Mouse (Mus musculus) spleen, adult 12 weeks (tissue): ENCODE results near the gene Ttc16.

Experiments used
- DNase-seq: peaks from one replicate; pipeline ENCODE4 v3.0.0; 2022; ENCODE audit warnings: low spot score

Ttc16 gene

DNA sequence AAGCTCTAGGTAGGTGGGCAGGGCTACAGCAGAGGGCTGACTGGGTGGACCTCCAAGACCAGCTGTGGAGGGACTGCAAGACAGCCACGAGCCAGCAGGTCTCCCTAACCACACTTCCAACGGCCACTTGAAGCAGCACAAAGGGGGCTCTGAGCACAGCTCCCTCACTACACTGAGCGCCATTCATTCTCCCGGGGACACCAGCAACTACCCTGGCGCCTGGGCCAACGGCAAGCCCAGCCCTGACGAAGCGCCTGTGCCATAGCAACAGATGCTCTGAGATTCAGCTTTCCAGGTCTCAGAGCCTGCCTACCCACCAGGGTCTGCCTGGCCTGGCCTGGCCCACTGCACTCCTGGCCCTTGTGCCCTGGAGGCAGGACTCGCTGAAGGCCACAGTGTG is 56.7 kb downstream of the Ttc16 start:
- no peak for DNase-seq

DNA sequence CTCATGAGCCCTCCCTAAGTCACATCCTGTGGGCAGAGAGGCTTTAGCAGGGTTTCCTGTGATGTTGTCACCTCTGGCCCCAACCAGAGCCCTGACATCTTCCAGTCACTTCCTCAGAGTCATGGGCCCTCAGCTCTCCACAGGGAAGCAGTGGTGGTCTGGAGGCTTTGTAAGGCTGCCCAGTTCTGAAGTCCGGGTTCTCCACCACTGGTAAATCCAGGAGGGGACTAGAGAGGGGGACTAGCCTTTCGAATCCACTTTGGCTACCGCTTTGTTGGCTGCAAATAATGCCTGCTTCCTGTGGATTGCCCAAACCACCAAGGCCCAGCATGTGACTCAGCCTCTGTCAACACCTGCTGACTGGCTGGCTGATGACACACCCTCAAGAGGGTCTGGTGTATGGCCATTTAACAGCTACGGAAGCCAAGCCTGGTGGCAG is 60.4 kb downstream of the Ttc16 start:
- DNase-seq: peak; percentile 39

DNA sequence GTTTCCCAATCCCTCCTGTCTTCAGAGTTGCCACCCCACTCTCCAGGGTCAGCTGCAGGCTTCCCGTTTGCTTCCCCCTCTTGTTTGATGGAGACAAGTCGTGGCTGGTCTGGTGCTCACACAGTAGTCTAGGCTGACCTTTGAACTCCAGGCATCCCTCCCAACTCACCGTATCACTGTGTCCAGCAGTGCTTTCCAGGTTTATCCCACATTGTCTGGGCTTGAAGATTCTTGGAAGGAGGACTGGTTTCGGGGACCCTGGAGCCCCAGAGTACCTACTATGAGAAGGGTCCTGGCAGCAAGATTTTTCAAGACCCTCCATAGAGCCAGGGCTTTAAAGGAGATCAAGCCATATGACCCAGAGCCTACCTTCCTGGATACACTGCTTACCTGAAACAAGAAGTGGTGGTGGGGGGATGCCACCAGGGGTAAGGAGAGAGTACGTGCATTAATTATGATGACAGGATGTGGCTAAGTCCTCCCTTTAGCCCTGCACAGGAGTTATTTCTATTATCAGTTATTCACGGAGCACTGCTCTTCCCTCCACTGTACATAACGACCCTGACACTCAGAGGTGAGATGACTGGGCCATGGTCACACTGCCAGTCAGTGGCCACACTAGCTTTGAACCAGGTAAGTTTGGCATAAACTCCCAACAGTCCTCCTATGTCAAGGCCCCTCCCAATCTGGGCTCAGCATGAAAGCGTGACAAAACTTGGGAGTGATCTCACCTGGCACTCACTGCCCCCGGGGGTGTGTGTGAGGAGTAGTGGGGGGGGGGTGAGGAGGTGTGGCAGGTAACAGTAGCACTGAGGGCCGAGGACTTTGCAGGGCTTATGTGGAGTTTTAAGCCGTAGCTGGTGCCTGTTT is 61.1 kb downstream of the Ttc16 start:
- DNase-seq: no peak

DNA sequence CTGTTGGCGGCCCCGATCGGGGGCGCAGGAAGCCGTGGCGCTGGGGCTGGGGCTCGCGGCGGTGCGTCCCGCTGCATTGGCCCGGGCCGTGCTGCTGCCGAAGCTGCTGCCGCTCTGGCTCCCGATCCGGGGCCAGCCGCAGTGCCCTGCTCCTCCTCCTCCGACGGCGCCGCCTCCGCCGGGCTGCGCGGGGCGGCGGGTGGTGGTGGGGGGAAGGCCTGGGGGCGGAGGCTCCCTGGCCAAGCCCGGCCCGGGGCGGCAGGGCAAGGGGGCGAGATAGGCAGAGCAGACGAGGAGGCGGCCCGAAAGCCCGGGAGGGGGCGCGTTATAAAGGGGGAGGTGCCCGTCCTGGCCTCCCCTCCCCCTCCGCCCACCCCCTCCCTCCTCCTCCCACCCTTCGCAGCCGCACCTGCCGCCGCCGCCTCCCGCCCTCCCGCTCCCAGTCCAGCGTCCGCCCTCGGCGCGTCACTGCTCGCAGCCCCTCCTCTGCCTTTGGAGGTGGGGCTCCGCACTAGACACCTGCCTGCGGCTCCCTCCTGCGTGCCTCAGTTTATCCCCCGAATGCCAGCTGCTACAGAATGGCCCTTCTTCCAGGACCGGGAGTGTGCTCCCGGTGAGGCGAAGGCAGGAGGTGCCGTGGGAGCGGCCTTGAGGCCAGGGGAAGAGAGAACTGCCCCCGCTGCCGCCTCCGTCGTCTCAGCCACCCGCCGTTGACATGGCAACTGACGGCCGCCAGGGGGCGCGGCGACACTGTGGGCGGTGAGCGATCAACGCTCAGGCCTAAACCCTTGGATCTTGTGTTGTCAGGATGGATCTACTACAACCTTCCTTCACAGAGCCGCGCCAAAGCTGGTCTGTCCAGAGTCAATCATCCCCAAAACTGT is 62.3 kb downstream of the Ttc16 start, which contains the start of gene Cdk9:
TSS of gene Cdk9 (minus strand) at position 143 of the 884 bp plus-strand sequence.
- DNase-seq: peak; percentile 91

DNA sequence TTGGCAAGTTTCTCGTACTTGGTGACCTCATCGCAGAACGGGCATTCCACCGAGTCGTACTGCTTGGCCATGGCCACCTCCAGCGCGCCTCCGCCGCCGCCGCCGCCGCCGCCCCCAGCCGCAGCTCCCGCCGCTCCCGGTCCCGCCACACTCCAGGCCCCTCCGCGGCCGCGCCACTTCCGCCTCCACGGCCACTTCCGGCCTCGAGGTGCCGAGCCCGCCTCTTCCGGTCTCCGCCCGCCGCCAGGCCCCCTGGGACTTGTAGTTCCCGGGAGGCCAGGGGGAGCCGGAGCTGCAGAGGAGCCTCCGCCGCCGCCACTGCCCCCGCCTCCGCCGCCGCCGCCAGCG is 62.9 kb downstream of the Ttc16 start:
- DNase-seq: peak; percentile 97

DNA sequence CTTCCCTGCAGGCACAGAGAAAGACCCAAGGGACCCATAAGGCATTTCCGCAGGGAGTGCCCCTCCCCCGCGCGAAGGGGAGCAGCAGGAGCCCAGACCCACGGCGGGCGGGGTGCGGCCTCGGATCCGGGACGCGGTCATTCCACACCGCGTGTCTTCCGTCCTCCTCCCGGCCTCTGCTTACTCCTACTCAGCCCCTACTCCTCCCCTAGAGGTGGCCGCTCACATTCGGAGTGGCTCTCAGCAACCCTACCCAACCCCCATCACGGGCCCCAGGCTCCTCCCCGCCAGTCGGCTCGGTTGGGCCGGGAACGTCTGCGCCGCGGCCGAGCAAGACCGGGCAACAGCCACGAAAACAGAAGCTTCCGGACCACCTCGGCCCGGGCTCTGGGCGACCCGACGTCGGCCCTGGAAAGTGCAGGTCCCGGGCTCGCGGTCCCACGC is 63.3 kb downstream of the Ttc16 start:
- DNase-seq: peak; percentile 46

DNA sequence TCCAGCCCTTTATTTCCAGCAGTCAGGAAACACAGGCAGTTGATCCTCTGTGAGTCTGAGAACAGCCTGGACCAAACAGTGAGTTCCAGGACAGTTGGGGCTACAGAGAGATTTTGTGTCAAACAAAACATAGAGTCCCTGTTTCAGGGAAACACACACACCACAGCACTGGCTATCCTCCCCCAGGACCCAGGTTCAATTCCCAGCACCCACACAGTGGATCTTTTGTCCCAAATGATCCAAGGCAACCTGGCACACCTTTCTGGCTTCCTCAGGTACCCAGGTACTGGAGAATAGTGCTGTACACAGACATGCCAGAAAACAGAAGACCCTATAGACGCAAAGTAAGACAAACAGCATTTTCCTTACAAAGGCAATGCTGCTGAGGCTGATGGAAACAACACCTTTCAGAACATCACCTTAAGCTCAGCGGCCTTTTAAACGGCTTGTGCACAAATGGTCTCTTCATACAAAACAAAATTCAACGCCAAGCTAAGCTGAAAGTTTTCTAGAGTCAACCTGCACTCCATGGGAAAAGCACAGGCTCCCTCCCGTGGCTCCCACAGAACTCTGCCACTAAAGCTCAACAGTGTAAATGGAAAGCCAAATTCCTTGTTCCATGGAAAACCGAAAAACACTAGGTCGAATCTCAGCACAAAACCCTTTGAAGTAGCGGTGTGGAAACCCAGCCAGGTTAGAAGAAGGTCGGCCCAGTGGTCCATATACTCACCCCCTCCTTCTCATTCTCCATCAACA is 64.0 kb downstream of the Ttc16 start:
- DNase-seq: no peak

DNA sequence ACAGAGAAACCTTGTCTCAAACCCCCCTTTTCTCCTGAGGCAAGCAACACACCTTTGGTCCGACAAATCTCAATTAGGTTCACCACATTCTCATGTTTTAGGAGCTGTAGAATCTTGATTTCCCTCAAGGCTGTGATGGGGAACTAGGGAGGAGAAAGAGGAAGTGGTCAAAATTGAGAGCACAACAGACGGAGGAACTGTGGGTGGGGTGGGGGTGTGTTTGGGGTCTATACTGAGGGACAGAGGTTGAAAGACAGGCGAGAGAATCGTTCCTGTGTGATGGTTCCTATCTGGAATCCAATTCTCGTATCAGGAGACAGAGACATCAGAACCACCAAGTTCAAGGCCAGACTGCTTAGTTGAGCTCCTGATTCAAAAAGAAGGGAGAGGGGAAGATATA is 65.0 kb downstream of the Ttc16 start:
- no peak for DNase-seq

DNA sequence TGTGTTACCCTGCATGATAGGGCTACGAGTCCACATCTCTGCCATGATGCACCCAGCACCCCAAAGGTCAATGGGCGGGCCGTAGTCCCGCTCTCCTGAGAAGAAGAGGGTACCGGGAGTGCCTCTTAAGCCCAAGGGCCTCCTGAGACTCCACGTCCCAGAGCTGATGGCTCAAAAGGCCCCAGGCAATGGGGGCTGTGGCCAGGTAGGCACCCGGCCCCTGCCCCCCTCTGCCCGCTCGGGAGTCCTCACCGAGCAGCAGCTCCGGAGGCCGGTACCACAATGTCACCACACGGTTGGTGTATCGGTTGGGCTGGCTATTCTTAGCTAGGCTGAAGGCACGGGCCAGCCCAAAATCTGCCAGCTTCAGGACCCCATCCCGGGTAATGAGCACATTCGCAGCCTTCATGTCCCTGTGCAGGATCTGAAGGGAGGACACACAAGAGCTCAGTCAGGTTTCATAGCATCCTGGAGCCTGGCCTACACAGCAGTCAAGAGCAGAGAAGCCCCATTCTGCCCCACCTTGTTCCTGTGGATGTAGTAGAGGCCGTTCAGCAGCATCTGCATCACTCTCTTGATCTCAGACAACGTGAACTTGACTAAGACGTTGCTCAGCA is 65.8 kb downstream of the Ttc16 start:
- DNase-seq: no peak

DNA sequence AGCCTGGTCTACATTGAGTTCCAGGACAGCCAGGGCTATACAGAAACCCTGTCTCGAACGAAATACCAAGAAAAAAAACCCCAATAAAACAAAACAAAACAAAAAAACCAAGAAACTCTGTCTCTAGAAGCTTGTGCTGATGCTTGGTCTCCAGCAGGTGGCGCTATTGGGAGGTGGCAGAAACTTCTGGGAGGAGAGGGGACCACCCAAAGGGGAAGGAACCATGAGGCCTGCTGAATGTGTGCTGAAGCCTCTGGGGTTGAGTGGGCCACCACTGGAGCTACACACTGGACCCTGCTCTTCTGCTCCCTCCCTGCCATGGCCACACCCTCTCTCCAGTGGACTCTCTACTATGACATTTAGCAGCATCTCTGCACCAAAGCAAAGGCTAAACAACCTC is 66.8 kb downstream of the Ttc16 start:
- peak; percentile 50 for DNase-seq
